In genomic region chr4:58557001-58557400, GRCm38 (mm10) we compare ENCODE assay signal across 26 mouse cellular contexts.
"Had no signal": no experiment of that assay in that cellular context is flagged by ENCODE, and none has a peak within 500 bp of the region (broad histone marks: within the 10 kb centered on the region; RNA-seq: fewer than 3 reads in every experiment).

No protein-coding gene starts in this region.

- H3K27ac ChIP-seq: embryonic facial prominence, embryonic 10.5 days; embryonic facial prominence, embryonic 12.5 days; embryonic facial prominence, embryonic 13.5 days; embryonic facial prominence, embryonic 15.5 days; forebrain, embryonic 10.5 days; forebrain, embryonic 12.5 days; forebrain, embryonic 13.5 days; forebrain, embryonic 15.5 days; gastrocnemius, adult 2 months; heart, adult 2 months; heart, embryonic 10.5 days had no signal

- H3K4me2 ChIP-seq: embryonic facial prominence, embryonic 12.5 days; embryonic facial prominence, embryonic 13.5 days; embryonic facial prominence, embryonic 15.5 days; forebrain, embryonic 12.5 days; forebrain, embryonic 13.5 days; forebrain, embryonic 15.5 days had no signal

- H3K27me3 ChIP-seq: embryonic facial prominence, embryonic 12.5 days; embryonic facial prominence, embryonic 13.5 days; embryonic facial prominence, embryonic 15.5 days; forebrain, embryonic 15.5 days had no signal

- DNase-seq: cerebellum, adult 9-10 months; cerebellum, adult 9-11 months; cerebellum, postnatal 10 days; cerebellum, postnatal 14 days; cerebellum, postnatal 25 days; cerebellum, postnatal 36 days; forebrain, postnatal 0 days; gastrocnemius, adult 2 months; gastrocnemius, postnatal 10 days; gastrocnemius, postnatal 14 days; gastrocnemius, postnatal 25 days; gastrocnemius, postnatal 36 days; heart, adult 18-20 months; heart, adult 2 months had no signal

- H3K9ac ChIP-seq: embryonic facial prominence, embryonic 12.5 days; embryonic facial prominence, embryonic 13.5 days; embryonic facial prominence, embryonic 15.5 days; forebrain, embryonic 12.5 days; forebrain, embryonic 13.5 days; forebrain, embryonic 15.5 days; forebrain, postnatal 0 days had no signal

- H3K9me3 ChIP-seq: embryonic facial prominence, embryonic 10.5 days; embryonic facial prominence, embryonic 12.5 days; embryonic facial prominence, embryonic 13.5 days; embryonic facial prominence, embryonic 15.5 days; forebrain, embryonic 10.5 days; forebrain, embryonic 12.5 days; forebrain, embryonic 13.5 days; forebrain, embryonic 15.5 days; heart, embryonic 10.5 days had no signal

- ATAC-seq: forebrain, embryonic 13.5 days; forebrain, embryonic 14.5 days; forebrain, embryonic 15.5 days; forebrain, embryonic 16.5 days; forebrain, postnatal 0 days had no signal

- H3K36me3 ChIP-seq: embryonic facial prominence, embryonic 10.5 days; embryonic facial prominence, embryonic 12.5 days; embryonic facial prominence, embryonic 13.5 days; embryonic facial prominence, embryonic 15.5 days; forebrain, embryonic 10.5 days; forebrain, embryonic 12.5 days; forebrain, embryonic 15.5 days; heart, embryonic 10.5 days had no signal

- H3K4me3 ChIP-seq: embryonic facial prominence, embryonic 10.5 days; embryonic facial prominence, embryonic 12.5 days; embryonic facial prominence, embryonic 13.5 days; embryonic facial prominence, embryonic 15.5 days; erythroblast, embryonic 14.5 days; forebrain, embryonic 10.5 days; forebrain, embryonic 12.5 days; forebrain, embryonic 13.5 days; forebrain, embryonic 15.5 days; gastrocnemius, adult 2 months; heart, adult 2 months; heart, embryonic 10.5 days had no signal
